Mouse (Mus musculus) megakaryocyte-erythroid progenitor cell, adult 5-6 weeks (primary cell): ENCODE measurements at regions not wholly inside any gene's neighbourhood (a gene's known extent, or its start where the extent isn't known, plus 50 kb on each side); places are given as distances from the start of the nearest gene placed in this dataset.
A peak's percentile ranks its signal among the peaks of the same experiment; 100 is the strongest.

Experiments
- ATAC-seq: replicated peaks from 2 replicates; pipeline ENCODE4 v1.8.0; 2016; ENCODE audit warnings: mild to moderate bottlenecking, inconsistent platforms; ENCODE audit not compliant: severe bottlenecking, poor library complexity, low FRiP score, low TSS enrichment

DNA sequence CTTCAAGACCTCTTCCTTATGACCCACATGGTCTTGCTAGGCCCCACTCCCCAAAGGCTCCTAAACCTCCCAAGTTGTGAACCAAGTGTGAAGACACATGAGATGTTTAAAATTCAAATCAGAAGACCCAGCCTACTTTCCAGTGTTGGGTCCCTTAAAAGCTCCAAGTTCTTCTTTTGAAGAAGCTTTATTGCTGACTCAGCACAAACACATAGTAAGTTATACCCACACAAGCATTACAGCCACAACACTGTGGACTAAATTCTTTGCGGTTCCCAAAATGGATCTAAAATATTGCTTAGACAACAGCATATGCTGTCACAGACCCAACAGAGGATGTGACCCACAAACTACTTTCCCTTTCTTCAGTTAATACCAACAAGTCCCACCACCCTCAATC is 186.0 kb upstream of the Satb2 start:
- no peak for ATAC-seq

DNA sequence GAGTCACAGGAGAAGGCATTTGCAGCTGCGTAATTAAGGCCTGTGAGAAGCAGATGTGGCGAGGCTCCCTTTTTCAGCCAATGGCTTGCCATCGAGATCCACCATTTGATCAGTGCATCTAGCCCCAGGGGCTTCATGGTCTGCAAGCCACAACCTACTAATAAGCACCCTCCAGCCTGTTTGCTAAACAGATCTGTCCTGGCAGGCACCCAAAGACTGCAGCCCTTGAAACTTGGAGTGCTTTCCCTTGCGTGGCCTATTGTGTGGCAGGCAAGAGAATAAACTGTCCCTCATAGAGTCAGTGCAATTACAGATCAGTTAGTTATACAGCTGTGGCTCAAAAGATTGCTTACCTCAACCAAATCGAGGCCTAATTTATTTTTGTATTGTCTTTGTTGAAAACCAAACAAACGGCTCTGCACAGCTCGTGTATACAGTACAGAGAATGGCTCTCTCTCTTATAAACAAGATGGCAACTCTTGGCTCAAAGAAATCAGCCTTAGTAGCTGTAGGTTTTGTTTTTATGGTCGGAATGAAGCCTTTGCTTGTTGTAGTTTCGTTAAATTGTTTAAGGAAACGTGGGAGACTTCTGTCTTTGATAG is 195.9 kb upstream of the Satb2 start:
- ATAC-seq: no peak

- ATAC-seq: no peak
Observed at GRCm38 (mm10) chr1:57188796-57189319, 188.6 kb upstream of the 1700066M21Rik start.

DNA sequence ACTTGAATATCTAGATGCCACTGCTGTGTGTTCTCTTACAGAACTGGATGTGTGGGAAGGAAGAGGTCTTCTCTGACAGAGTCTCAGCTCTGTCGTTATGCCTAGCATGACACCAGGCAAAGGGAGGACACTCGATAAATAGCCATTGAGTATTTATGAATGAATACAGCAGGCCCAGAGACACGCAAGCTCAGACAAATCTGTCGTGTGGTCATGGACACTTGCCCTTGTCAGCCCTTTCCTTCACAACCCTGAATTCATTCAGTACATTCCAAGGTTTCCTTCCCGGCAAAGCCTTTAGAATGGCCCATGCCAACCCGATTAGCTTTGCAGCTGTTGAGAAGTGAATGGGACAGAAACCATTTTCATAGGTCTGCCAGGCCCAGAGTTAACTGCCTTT is 176.1 kb upstream of the 1700066M21Rik start:
- no peak for ATAC-seq

- no peak for ATAC-seq
Observed at GRCm38 (mm10) chr1:57204331-57204730, 173.1 kb upstream of the 1700066M21Rik start.

DNA sequence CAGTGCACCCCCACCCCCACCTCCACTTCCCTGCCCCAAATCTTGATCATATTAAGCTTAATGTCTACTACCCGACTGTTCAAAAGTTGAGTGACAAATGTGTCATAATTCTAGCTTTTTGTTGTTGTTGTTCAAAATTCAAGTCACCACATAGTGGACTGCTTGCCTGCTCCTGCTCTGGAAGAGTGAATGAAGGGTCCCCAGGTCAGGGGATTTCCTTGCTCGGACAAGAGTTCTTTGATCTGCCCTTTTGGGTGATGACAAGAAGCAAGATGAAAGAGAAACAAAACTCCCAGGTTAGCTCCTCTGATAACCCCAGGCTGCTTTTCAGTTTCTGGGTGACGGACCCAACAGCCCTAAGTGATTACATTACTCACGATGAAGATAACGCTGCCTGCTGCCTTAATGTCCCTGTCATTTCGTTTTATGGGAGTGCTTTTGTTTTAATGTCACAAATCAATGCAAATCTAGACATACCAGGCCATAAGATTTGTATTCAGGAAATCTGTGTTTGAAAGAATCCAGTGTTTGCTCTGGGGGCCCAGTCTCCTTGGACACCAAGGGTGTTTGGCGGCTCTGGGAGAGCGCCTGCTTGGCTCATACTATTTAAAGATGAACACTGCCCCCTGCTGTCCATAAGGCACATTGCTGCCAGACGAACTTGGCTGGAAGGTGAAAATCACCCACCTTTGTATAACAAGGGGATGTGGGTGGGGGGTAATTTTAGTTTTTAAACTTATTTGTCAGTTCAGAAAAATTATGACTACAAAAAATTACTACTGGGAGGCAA is 172.0 kb upstream of the 1700066M21Rik start:
- ATAC-seq: peak; percentile 78

DNA sequence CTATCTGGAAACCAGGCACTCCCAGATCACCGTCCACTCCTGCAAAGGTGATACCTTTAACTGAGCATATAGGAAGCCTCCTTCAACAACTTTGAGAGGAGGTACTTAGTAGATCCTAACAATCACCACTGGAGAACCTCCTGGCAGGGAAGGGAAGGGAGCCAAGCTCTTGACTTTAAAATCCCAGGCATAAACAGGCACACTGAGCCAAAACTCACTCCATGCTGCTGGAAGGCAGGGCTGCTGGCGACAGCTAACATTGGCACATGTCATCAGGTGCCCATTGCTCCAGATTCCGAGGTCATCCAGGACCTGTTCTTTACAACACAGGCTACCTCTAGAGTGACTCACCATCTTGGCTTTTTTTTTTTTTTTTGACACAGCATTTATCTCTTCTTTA is 170.9 kb upstream of the 1700066M21Rik start:
- no peak for ATAC-seq

- no peak for ATAC-seq
Observed at GRCm38 (mm10) chr1:57206944-57207343, 170.5 kb upstream of the 1700066M21Rik start.

DNA sequence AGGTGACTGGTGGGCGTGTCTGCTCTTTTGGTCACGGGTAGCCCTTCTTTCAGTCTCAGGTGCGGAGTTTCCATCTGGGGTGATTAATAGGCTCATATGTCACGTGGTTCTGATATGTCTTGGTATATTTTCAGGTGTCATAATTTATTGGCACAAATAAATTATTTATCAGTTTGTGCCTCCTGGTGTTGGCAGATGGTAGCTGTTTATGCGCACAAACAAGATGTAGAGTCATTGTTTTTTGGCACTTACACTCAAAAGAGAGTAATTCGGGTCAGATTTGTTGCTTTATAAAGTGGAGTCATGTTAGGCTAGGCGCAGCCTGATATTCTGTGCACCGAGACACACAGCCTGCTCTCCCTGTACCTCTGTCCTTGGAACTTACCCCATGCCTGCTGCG is 169.0 kb upstream of the 1700066M21Rik start:
- no peak for ATAC-seq

GRCm38 (mm10) chr1:57209281-57209680 is 168.1 kb upstream of the 1700066M21Rik start:
- ATAC-seq: no peak

DNA sequence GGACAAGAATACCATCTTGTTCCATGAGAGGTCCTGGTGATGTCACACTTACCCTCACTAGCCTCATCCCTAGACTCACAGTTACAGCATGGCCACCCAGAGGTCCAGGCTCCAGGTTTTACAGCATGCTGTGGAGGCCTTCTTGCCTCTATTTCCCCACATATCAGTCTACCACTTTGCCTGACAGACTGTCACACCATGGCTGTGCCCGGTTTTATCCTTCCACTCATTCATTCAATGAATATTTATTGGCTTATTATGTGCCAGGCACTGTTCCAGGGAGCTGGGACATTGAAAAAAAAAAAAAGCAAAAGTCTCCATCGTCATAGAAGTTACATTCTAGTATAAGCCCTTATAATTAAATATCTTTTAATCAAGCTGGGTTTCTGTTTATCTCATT is 166.4 kb upstream of the 1700066M21Rik start:
- ATAC-seq: no peak

- ATAC-seq: no peak
Observed at GRCm38 (mm10) chr1:57213428-57213874, 164.0 kb upstream of the 1700066M21Rik start.

DNA sequence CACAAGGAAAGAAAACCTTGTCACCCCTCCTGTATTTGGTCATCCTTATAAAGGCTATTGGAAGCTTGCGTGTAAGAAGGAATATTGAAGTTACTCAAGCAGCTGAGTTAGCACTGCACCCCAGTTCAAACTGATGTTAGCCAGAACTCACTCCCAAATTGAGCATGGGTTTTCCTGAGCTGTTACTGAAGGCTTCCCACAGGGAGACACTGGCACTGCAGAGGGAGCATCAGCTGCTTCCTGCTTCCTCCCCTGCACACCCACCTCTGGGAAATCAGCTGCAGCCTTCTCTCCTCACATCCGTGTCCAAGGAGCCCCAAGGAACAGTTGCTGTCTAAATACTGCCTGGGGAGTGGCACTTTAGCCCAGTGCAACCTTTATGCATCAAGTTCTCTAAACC is 163.2 kb upstream of the 1700066M21Rik start:
- no peak for ATAC-seq

DNA sequence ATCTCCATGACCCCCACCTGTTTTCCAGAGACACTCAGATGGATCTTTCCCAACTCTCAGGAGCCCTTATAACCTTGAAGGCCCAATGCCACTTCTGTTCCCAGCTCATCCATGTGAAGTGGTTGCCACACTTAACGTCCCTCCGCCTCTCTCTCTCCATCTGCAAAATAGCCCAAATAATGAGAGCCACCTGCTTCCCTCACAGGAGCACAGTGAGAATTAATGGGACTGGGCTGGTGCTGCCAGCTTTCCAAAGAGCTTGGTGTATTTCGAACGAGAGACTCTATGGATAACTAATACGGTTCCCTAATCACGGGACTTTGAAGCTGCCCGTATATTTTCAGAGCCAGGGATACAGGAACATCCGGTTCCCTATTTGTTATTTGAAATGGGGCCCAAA is 159.8 kb upstream of the 1700066M21Rik start:
- ATAC-seq: no peak

GRCm38 (mm10) chr1:57218127-57218526 is 159.3 kb upstream of the 1700066M21Rik start:
- ATAC-seq: no peak

GRCm38 (mm10) chr1:57218616-57219015 is 158.8 kb upstream of the 1700066M21Rik start:
- ATAC-seq: no peak

DNA sequence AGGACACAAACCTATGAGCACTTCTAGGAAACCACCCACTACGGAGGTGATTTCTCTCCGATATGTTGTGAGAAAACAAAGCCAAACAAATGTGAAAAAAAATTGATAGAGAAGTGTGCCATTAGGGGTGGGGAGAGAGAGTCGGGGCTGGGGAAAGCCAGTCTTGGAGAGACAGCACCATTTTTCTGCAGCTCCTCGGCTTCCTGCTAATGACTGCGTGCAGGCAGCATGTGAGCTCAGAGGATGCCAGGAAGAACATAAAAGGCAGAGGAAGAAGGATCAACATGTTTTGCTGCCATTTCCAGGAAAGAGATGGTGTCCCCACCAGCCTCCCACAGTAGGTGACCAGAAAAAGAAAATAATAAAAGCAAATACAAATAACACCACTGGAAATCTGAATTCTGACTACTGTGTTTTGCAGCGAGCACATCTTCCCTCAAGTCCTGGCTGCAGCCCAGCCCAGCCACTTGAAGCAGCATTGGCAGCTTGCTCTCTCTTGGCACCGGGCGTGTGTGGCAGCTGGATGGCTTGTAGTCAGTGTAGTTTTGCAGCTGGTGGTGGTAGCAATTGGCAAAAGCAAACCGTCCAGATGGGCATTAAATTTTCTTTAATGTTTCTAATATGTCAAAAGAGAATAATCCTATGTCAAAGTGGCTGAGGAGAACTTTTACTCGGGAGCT is 152.9 kb upstream of the 1700066M21Rik start:
- no peak for ATAC-seq

- no peak for ATAC-seq
Observed at GRCm38 (mm10) chr1:57243607-57244408, 133.6 kb upstream of the 1700066M21Rik start.

GRCm38 (mm10) chr1:57259626-57260025 is 117.8 kb upstream of the 1700066M21Rik start:
- ATAC-seq: no peak
